Mouse (Mus musculus) embryo, embryonic 10 days (tissue): Measurements from ENCODE around the gene Gtf2h2.
"Not testable (repeated sequence)": the region's sequence is repeated elsewhere in the genome, so short reads cannot be mapped to it uniquely, and the experiment has no call there.

Experiments used
- DNase-seq: peaks from one replicate; pipeline ENCODE4 v3.0.0-alpha.2; 2015; ENCODE audit warnings: low spot score

Gene Gtf2h2

GRCm38 (mm10) chr13:100492061-100492787, at the start of gene Gtf2h2:
Gtf2h2 (minus strand) TSS chr13:100492579.
- peak; percentile 88 for DNase-seq

- no peak for DNase-seq
Observed at GRCm38 (mm10) chr13:100536149-100536548, 43.8 kb upstream of the Gtf2h2 start.

- no peak for DNase-seq
Observed at GRCm38 (mm10) chr13:100532788-100533365, 40.5 kb upstream of the Gtf2h2 start.

GRCm38 (mm10) chr13:100526649-100527038, 34.3 kb upstream of the Gtf2h2 start:
- DNase-seq: no peak

GRCm38 (mm10) chr13:100525935-100526648, 33.7 kb upstream of the Gtf2h2 start:
- DNase-seq: peak; percentile 21

- no peak for DNase-seq
Observed at GRCm38 (mm10) chr13:100524896-100525295, 32.5 kb upstream of the Gtf2h2 start.

DNA sequence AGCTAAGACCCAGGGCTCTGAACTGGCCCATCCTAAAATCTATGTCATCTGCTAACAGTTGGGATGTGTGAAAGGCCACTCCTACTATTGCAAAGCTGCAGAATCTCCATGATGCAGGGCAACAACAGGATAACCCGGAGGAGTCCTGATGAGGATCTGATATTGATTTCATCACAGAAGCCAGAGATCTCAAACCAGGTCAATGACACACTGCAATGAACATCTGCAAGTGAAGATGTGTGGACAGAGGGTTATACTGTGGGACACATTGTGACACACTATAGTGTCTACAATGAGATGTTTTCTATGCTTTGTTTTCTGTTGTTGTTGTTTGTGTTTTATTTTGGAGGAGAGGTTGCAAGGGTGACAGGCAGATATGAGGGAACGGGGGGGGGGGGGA, 31.3 kb upstream of the Gtf2h2 start:
- DNase-seq: no peak

- no peak for DNase-seq
Observed at GRCm38 (mm10) chr13:100521724-100522591, 29.6 kb upstream of the Gtf2h2 start.

DNA sequence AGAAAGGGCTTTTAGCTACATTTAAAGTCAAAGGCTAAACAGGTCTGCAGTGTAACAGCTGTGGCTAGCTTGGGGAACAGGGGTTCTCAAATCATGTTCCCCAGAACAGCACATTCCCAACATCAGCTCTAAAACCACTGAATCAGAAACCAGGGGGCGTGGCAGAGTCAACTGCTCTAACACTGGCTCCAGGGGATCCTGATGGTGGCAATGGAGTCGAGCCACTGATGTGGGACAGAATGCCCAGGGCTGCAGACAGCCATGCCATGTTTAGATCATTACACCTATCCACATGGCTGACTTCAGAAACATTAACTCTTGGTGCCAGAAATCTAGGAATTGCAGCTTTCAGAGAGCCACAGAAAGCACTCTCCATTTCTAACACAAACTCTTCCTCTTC, 26.8 kb upstream of the Gtf2h2 start:
- no peak for DNase-seq

- no peak for DNase-seq
Observed at GRCm38 (mm10) chr13:100518191-100518590, 25.8 kb upstream of the Gtf2h2 start.

DNA sequence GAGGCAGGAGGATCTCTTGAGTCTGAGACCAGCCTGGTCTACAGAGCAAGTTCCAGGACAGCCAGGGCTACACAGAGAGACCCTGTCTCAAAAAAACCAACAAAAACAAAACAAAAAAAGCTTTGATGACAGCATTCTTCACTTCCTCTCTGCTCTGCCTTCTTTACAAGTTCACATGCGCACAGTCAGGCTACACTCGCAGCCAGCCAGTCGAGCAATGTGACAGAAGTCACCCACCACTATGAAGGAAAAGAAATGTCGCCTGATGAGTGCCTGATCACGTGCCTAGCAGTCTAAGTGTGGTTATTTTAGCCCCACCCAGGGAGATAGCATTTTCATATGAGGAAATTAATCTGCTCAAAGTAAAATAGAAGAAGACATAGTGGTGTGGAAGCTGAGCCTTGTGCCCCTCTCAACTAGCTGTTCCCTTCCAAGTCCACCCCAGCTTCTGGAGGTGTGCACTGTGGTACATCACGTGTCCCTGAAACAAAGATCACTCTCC, 25.3 kb upstream of the Gtf2h2 start:
- DNase-seq: no peak

DNA sequence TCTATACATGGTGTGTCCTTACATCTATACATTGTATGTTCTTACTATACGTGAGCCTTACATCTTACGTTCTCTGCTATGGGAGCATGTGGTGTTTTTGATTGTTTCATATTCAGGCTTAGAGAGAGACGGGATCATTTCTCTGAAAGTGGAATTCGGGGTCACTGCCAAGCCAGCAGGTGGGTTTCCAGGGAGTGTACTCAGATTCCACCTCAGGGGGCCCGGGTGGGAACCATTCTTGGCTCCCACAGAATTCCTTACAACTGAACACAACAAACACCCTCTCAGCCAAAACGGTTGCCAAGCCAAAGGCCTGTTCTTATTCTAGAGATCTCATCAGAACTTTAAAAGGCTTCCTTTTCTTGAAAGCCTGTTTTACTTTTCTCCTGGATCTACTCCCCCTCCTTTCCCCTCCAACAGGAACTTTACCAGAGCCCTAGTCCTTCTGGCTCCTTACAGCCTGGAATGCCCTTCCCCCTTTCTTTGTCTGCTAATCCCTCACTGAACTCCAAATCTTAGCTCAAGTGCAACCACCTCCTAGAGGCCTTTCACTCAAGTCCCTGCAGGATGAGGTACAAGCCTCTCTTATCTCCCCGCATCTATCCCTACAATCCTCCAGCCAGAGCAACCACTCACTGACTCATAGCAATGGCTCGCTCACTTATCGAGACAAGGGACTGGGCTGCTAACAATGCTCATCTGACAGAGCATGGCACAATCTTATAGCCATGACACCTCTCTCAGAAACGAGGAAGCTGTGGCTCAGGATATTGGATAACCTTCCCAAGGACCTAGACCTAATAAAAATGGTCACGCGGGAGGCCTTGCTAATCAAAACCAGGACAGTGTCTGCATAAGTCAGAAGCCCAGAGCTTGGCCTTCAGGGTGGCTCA, 24.1 kb upstream of the Gtf2h2 start:
- DNase-seq: peak; percentile 17

DNA sequence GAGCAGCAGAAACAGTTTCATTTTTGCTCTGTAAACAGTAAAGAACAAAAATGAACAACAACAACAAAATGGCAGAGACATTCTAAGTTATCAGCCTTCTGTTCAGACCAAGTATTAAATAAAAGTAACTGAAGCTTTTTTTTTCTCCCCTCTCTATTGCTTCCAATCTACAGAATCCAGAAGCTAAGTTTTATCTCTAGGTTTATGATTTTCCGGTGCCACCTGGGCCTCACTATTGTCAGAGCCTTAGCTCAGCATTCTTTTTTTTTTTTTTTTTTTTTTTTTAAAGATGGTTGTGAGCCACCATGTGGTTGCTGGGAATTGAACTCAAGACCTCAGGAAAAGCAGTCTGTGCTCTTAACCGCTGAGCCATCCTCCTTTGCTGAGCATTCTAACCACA, 20.4 kb upstream of the Gtf2h2 start:
- no peak for DNase-seq

GRCm38 (mm10) chr13:100511860-100512364, 19.5 kb upstream of the Gtf2h2 start:
- no peak for DNase-seq

GRCm38 (mm10) chr13:100511146-100511859, 18.9 kb upstream of the Gtf2h2 start:
- DNase-seq: no peak

- DNase-seq: not testable (repeated sequence)
Observed at GRCm38 (mm10) chr13:100499625-100500024, 7.2 kb upstream of the Gtf2h2 start.

GRCm38 (mm10) chr13:100495337-100495736, 3.0 kb upstream of the Gtf2h2 start:
- no peak for DNase-seq

GRCm38 (mm10) chr13:100494370-100494769, 2.0 kb upstream of the Gtf2h2 start:
- not testable (repeated sequence) for DNase-seq

- DNase-seq: no peak
Observed at GRCm38 (mm10) chr13:100493313-100493712, 934 bp upstream of the Gtf2h2 start.

GRCm38 (mm10) chr13:100491623-100492022, 756 bp downstream of the Gtf2h2 start:
- no peak for DNase-seq
